Mouse (Mus musculus) naive thymus-derived CD4-positive, alpha-beta T cell, adult 2 months (primary cell): ENCODE results near the gene Grk5.
A peak's percentile ranks its signal among the peaks of the same experiment; 100 is the strongest.

Experiments
- DNase-seq: peaks from one replicate; pipeline ENCODE4 v3.0.0-alpha.2; 2011; ENCODE audit warnings: low read depth

The Grk5 gene

DNA sequence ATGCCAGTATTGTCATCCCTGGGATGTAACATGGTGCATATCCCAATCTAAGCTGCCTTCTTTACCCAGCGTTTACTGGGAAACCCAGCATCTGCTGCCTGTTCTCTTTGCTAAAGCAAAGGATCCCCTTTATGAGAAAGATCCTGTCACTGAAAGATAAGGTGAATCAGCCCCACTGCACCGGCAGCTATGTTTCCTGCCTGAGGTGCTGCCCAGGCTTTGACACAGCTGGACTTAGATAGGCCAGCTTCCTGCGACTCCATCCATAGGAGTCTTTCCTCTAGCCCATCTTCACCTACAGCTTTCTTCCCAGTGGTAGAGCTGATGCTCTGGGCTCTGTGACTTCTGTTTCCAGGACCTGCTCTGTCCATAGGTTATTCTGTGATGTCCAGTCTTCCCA, 189.1 kb downstream of the Grk5 start:
- DNase-seq: no peak

DNA sequence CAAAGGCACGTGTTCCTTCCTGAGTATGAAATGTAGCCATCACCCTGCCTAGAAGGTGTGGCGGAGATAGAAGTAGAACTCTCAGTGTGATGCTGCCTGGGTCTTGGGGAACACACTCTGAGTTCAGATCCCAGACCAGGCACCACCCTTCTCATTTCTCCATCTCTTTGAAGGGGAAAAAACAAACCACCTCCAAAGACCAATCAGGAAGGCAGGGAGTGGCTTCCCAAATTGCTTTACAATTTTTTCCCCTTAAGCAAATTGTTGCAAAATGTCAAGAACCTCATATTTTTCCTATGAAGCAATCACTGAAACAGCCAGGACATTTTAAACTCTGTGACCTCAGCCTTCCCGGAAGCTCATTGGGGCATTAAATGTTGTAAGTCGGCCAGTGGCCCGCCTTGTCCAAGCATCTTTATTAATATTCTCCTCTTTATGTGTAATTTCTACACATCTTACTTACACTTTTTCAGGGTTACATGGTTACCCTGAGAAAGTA, 190.8 kb downstream of the Grk5 start:
- DNase-seq: no peak

DNA sequence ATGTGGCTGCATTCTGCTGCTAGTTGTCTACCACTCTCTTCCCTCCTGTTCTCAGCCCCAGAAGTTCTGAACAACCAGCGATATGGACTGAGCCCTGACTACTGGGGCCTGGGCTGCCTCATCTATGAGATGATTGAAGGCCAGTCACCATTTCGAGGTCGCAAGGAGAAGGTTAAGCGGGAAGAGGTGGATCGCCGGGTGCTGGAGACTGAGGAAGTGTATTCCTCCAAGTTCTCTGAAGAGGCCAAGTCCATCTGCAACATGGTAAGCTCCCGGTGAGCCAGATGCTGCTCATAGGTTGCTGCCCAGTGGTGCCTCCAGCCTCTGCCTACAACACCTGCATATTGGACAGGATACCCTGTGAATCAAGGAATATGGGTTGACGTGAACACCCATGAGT, 193.5 kb downstream of the Grk5 start:
- no peak for DNase-seq

DNA sequence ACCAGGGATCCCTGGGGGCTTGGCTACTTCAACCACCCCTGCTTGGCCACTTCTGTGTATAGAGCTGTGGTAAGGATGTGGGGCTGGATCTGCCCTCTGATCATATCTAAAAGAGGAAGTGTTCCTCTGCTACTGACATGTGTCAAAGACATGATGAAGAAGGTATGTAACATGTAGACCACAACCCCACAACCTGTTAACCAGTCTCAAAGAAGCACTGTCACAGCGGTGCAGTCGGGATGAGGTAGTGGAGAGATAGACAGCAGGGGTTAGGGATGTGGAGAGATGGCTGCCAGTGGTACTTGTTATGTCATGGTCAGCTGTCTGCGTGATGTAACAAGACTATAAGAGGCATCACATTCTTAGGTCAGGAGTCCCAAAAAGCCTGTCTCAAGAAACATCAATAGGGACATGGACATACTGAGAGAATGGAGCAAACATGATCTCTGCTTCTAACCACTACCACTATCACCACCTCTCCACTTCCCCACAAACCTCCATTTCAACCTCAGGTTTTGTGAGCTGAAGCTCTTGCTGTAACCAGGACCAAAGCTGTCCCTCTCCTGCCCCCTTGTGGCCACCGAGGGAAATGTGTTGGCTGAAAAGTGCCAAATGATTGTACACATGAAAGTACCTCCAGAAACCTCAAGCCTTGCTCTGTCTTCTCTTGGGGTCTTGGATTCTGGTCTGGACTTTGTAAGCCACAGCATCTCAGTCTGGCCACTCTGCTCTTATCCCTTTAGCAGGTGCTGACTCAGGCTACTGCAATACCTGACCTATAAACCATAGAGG, 194.8 kb downstream of the Grk5 start:
- peak; percentile 87 for DNase-seq

DNA sequence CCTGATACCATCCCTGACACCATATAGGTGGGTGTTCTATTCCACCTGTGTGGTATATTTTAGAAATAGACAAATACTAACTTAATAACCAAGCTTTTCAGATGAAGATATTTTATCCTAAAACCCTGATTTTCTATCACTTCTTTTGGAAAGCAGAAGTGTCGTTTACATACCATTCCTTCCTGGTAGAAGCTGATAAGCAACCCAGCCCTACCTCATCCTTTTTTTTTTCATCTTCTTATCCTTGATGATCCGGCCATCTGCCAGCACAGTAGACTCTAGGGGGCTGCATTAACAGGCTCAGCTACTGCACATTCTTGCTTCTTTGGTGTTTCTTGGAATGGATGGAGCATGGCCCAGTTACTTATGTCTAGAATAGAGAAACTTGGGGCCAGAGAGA, 195.7 kb downstream of the Grk5 start:
- no peak for DNase-seq

DNA sequence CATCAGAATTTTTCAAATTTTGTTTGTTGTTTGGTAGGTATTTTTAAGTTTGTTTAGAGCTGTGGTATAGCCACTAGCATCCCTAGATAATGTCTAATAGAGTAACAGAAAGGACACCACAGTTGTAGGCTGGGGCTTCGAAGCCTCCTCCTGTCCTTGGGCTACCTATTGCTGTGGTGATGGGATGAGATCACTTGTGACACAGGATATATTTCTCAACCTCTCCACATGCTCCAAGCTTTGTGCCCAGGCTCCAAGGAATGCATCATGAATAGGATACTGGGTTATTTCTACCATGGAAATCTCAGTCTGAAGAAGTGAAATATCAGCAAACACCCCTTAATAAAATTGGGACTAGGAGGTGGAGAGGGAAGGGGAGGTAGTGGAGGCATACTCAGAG, 198.2 kb downstream of the Grk5 start:
- no peak for DNase-seq

DNA sequence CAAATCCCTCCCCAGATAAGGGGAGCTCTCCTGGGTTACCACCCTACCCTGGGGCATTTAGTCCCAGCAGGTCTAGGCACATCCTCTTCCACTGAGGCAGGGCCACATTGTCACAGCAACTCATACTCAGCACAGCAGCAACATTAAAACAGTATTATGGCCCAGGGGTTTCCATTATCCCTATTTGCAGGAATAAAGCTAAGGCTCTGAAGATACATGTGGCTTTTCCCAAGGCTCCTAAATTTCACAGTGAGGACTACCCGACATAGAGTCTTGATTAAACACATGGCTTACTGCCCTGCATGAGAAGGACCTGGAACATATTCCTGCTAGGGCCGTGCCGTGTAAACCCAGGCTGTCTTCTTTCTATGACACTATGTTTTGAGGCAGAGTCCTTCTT, 199.5 kb downstream of the Grk5 start:
- no peak for DNase-seq

DNA sequence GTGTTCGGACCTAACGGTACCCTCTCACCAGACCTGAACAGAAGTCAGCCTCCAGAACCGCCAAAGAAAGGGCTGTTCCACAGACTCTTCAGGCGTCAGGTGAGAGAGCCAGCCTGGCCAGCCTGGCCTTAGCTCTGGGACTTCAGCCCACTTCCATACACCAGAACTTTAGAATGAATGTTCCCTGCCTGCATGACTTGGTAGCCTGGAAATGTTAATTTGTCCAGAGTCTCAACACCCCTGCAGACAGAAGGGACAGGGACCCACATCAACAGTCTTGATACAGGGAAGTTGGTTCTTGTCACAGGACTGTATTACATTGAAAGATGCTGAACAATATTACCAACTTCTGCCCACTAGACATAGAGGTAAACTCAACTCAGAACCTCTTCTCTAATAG, 201.0 kb downstream of the Grk5 start:
- DNase-seq: no peak

DNA sequence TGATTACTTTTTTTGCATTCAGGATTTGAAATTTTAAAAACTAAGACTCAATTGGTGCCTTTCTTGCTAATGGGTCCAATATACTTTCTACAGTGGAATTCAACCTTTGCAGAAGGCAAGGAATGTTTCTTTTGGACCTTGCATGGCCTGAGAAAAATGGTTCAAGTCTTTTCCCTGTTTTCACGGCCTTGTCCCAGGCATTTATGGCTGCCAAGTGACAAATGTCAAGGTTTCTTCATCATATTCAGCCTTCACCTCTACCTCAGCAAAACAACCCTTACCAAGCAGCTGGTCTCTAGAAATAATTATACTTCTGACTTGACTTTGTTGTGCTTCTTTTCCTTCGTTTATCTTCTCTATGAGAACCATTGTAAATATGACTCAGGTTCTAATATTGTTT, 207.2 kb downstream of the Grk5 start:
- no peak for DNase-seq

DNA sequence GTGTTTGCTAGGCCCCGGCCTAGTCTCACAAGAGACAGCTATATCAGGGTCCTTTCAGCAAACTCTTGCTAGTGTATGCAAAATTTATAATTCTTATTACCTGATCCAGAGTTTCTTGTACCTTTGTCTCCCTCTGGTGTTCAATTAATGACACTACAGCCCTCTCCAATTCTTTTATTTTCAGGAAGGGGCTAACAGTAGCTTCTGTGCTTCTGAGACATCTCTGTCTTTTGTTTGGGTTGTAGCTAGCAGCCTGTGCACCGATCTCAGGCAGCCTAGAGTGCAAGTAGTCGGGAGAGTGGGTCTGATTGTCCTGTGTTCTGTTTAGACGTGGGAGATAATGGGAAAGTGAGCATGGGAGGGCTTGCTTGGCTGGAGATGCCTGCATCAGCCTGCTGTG, 208.2 kb downstream of the Grk5 start:
- peak; percentile 57 for DNase-seq

DNA sequence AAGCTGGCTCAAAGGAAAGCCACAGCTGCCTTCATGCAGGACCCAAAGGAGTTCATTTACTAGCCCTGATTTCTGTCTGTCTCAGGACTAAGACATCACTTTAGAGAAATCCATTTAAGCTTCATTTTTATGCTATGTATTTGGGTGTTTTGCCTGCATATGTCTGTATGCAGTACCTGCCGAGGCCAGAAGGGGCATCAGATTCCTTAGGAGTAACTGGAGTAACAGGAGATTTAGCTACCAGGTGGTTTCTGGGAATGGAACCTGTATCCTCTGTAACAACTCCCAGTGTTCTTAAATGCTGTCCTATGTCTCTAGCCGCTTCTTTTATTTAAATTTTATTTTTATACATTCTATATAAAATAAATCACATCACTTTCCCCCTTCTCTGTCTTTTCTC, 220.6 kb downstream of the Grk5 start:
- DNase-seq: peak; percentile 8

DNA sequence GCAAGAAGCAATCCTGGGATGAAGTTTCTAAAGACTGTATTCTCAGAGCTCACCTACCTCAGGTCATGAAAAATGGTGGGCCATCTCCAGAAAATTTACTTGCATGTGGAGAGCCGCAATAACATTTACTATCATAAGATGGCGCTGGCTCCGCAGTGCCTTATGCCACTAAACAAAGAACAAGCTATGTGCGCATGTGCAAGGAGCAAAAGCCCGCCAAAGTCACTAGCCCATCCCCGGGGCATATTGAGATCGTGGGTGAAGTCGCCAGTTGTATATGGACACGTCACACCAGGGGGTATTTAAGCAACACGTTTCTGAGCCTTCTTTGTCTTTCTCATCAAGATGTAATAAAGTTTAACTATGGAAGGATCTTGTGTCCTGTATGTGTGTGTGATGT, 241.5 kb downstream of the Grk5 start:
- DNase-seq: no peak

DNA sequence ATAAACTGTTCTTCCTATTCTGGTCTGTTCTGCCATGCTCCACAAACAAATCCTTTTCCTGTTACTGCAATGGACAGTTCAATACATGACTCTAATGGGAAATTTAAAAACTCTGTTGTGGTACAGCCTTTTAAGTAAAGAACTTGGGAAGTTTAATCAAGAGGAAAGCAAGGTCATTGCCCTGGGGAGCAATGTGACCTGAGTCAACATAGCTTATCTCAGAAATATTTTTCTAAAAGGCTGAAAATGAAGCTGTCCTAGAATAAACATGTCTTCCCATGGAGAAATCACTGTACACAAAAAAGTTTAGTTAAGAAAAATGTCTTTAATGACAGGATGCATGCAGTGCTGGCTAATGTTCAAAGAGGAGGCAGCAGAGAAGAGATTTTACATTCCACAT, 249.1 kb downstream of the Grk5 start:
- DNase-seq: no peak

DNA sequence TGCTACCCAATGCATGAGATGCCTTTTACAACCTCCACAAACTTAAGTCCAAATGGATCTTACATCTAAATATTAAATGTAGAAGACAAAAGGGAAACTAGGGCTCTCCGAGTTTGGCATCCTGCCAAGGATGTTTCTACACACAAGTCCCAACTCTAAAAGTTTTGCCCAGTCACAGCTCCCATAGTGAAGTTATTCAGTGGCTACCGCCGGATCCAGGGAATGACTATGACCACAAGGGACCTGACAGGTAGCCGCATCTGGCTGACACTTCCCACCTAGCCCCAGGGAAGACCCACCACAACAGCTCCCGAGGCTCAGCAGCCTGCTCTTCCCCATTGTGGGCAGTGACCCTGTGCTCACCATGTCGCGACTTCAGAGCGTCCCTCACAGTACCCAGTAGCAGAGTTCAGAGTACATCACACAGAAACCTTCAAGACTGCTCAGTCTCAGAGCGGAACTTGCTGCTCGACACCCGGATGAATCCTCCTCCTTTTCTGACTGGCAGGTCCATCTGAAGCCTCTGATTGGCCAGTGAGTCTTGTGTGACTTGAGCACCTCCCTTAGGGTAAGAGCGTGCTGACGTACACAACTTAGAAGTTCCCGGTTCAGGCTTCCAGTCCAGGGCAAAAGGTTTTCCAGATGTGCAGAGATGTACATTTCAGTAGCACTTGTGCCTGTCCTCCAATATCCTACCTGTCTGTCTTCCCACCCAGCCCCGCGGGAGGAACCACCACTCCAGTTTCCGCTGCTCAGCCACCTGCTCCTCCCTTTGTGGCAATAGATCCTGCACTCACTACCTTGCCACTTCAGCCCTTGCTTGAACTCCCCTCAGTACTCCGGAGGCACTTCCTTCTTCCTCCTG, 251.0 kb downstream of the Grk5 start, which contains the start of gene Zfp950:
Gene Zfp950 (minus strand): TSS at position 499 of the 865 bp plus-strand sequence.
- DNase-seq: peak; percentile 90

DNA sequence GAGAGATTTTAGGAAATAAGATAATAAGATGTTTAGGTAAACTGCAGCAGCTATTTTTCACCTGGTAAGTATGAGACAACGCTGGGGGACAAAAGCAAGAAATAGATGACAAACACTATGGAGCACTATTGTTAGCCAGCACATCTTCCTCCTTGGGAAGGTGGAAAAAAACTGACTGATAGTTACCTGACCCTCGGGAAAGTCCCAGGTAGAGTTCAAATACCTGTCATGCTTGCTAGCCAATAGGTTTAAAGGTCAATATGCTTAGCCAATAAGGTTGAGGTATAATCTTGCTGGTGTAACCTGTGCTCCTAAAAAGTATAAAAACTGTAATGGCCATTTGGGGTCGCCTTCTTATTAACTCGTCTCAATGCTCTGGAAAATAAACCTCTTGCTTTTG, 251.8 kb downstream of the Grk5 start:
- no peak for DNase-seq
